Mouse (Mus musculus) adrenal gland, adult (tissue): ENCODE results near the gene Bpgm.

Experiments used
- DNase-seq, 2 experiments: peaks; one replicate each; pipeline ENCODE4 v3.0.0; 2022 to 2023; ENCODE audit warnings: low spot score in 1 of 2; ENCODE audit not compliant: inconsistent age in 2 of 2

Gene Bpgm

DNA sequence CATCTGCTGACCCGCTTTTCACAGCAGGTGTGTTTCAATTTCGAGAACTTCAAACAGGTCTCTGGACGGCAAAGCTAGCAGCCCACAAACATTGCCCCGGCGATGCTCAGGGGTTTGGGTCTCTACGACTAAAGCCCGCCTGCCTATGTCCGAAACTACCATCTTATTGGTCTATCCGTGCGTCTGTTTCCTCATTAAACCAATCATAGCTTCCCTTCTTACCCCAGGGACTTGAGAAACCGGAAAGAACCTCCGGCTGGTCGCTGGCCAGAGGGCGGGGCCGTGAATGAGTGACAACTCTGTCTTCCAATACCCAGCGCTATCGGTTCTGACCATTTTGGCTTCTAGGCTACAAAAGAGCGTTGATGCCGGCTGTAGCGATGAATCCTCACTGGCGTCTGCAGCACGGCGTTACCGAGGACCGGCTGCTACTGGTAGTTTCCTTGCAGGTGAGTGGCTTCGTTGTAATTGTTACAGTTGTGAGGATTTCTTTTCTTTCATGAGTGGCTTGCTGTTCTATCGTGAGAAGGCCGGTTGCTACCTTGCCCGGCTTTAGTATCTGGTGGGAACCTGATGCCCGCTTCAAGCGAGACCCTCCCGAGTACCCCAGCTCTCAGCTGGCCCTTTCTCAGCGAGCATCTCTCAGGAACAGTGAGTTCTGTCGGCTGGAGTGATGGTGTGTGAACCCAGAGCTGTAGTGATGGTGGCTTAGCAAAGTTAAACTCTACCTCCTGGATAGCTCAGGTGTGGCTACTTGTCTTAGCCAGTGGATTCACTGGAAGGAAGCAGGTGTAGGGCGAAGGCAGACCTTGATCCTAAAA lies at the start of gene Bpgm:
TSS of gene Bpgm (plus strand) at position 234 of the 821 bp plus-strand sequence.
- peak; percentile 99 to 100 for DNase-seq

DNA sequence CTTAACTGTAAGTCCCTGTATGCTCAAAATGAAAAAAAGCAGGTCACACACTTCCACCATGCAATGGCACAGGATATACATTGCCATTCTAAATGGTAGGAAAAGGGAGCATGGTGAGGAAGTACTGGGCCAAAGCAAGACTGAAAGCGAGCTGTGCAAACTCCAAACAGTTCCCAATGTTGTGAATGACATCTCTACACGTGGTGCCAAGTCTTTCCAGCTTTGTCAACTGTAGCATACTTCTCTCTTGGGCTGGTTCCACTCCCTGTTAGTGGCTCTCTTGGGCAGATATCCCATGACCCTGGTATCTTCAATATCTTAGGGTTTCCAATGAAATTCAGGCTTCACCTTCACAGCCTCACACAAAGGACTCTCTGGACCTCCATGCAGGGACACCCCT lies 37.0 kb upstream of the Bpgm start:
- no peak for DNase-seq

DNA sequence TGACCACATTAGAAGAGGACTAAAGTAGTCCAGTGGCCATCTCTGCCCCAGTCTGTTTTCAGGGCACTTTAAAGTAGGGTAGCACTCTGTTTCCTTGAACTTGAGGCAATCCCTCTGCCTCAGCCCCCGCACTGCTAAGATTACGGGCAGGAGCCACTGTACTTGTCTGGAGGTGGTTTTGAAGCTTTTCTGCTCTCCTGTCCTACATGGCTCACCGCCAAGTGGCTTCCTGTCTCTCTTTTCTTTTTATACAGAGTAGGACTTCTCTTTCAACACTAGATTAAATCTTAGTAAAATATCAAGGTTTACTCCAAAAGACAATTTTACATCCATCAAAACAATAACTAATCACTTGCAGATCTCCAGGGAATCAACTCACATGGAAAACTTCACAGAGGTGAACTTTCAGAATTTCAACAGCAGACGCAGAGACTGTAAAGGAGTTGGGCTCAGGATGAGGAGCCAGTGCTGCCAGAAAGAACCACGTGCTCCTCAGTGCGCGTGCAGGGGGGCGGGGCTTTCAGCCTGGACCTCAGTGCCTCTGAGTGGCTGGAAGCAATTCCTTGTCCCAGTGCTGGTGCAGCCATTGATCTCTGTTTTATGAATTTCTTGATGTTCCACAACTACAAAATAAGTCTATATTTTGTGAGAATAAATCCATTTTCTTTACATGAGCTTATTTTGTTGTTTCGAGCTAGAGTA lies 34.3 kb upstream of the Bpgm start:
- DNase-seq = peak in 1 of 2 experiments; percentile 67

DNA sequence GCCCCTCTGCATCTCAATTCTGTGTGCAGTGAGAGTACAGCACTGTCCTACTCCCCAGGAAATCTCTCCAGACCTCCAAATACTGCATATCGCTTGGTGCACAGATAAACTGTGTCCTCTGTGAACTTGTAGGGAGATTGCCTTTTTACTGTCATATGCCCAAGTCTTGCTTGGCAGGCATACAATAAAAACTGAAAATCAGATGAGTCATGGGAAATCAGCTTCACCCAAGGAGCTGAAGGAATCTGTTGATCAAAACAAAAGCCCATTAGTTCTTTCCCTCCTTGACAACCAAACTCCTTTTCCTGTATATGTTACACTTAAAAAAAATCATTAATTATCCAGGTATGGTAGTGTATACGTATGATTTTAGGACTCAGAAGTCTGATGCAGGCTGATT lies 32.2 kb upstream of the Bpgm start:
- DNase-seq = peak in 1 of 2 experiments; percentile 86

DNA sequence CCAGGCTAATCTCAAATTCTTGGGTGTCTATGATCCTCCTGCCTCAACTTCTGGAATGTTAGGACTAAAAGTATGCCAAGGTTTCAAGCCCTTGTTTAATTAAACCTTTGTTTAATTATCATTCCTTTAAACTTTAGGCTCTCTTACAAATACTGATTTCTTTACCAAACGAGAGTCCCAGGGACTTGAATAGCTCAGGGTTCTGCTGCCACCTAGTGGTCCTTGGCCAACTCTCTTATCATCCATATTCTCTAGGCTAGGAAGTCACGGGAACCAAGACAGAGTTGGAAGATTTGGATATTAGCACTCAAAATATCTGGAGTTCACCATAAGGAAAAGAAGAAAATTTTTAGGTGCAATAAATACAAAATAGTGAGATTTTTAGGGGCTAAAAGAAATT lies 28.0 kb upstream of the Bpgm start:
- peak; percentile 70 to 91 for DNase-seq

DNA sequence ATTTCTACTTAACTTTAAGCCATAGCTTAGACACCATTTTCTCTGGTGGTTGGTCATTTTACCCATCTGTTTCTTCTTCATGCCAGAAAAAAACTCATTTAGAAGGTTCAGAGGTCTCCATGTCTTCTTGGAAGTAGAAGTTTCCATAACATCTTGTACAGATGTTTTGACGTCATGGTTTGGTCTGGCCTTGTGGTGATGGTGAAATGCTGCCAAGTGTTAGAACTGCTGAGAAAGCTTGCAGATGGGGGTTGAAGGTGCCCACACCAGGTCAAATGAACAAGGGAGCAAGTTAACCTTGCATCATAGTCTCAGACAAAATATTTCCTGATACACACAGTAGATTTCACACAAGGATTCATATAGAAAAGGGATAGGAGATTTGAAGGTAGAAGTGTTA lies 27.3 kb upstream of the Bpgm start:
- DNase-seq = no peak

DNA sequence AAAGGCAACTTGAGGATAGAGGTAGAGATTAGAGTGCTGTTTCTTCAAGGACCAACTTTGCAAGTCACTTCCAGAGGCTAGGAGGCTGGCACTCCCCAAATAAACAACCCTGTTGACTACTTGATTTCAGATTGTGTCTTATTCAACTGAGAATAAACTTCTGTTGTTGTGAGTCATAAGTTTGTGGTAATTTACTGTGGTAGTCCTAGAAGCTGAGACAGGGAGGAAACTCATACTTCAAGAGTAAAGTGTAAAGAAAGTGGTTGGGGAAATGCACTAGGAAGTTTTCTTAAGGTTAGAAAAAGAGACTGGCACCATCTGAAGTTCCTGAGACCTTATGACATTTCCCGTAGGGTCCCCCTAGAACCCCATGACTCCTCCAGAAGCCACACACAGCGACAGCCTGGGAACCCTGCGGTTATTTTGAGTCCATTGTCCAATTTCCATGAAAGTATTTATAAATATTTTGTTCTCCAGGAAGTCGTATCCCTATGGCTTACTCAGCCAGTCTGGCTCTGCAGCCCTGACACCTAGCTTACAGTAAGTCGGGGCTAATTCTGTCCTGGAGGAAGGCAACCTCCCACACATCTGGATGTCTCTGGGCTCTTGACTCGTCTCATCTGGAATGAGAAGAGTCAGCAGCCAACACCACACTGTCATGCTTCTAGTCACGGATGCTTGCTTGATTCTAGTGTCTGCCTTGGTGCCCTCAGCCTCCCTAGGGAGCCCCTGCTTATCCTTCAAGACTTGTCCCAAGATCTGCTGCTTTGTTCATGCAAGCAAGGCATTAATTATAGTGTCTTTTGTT lies 22.8 kb upstream of the Bpgm start:
- DNase-seq = peak in 1 of 2 experiments; percentile 17

DNA sequence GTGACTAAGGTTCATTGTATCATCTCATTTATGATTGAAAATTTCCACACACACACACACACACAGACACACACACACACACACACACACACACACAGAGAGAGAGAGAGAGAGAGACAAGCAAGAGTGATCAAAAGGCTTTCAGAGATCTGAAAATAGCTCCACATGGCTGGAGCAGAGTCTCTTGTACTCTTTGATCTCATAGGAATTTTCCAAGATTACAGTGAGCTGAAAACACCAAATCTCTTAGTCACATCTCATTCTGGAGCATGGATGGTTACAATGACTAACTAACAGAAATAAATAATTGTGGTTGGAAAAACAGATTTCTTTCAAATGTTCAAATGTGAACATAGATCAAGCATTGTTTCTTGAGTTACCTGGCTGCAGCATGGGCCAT lies 16.6 kb upstream of the Bpgm start:
- DNase-seq = peak in 1 of 2 experiments; percentile 63

DNA sequence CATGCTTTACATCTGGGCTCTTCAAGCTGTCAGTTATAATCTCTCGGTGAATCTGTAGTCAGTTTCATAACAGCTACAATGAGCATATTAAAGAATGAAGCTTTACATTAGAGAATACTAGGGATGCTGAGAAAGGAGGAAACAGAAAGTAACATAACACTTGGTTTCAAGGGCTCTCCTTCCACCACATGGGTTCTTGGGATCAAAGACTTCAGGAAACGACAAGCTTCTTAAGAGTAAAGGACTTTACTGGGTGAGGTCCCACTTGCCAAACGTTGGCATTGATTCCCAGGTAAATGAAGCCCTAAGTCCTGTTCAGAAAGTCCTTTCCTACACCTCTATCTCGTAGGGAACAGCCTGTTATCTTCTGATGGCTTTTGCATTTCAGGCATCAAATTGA lies 15.4 kb upstream of the Bpgm start:
- peak in 1 of 2 experiments; percentile 20 for DNase-seq

DNA sequence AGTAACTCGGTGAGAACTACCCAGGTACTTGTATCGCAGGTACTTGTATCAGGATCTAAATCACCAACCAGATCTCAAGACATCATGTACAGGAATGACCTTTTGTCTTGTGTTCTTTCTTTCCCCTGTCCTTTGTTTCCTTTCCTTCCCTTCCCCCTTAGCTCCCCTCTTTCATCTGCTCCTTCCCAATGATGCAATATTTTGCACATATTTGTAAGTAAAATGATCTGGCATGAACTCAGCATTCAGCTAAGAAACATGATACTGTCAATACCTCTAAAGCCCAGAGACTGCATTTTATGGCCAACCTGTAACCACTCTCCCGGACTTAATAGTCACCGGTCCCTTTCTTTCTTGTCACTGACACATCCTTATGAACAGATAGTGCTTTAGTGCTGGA lies 12.4 kb upstream of the Bpgm start:
- DNase-seq = no peak

DNA sequence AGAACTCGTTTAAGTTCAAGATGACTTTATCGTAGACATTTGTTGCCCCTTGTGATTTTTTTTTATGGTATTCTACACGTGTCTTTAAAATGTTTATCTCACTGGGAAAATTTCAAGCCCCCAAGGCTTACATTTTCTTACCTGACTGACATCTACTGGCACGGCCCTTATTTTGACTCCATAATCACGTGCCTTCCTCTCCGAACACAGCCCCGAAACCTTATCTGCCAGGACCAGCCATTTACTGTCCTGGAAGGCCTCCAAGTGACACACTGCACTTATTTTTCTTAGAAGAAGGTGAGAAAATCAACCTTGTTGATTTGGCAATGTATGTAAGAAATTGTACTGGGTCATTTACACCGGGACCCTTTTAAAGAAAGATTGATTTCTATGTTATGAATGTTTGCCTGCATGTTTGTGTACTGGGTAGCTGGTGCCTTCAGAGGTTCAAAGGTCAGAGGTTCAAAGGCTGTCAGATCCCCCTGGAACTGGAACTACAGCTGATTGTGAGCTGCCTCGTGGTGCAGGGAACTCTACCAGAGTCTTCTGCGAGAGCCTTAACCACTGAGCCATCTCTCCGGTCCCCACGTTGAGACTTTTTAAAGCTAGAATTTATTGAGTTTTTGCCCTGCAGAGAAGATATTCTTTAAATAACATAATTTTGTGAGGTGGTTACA lies 4.4 kb upstream of the Bpgm start:
- no peak for DNase-seq

DNA sequence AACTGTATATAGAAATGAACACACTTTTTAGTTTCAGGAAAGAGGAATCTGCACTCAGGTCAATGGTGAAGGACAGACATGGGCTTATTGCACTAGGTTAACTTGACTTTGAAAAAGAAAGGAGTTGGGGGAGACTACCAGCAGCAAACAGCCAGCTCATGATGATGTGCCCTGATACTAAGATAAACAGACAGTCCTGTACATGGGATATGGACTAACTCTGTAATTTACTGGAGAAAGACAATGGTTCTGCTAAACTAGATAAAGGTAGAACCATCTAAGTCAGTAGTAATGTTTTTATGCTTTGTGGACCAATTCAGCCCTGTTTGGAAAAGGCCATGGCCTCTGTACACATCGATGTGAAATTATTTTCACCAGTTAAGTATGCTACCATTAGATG lies 2.7 kb upstream of the Bpgm start:
- DNase-seq = no peak

DNA sequence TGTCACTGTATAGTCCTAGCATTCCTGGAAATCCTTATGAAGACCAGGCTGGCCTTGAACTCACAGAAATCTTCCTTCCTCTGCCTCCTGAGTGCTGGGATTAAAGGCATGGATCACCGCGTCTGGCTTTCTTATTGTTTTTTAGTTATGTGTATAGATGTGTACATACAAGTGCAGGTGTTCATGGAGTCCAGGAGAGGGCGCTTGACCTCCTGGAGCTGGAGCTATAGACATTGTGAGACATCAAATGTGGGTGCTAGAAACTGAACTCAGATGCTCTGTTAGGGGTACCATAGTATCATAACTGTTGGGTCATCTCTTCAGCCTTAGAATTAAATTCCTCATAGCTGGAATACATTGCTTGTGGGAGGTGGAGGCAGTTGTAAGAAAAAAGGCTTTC lies 2.0 kb upstream of the Bpgm start:
- DNase-seq = no peak

DNA sequence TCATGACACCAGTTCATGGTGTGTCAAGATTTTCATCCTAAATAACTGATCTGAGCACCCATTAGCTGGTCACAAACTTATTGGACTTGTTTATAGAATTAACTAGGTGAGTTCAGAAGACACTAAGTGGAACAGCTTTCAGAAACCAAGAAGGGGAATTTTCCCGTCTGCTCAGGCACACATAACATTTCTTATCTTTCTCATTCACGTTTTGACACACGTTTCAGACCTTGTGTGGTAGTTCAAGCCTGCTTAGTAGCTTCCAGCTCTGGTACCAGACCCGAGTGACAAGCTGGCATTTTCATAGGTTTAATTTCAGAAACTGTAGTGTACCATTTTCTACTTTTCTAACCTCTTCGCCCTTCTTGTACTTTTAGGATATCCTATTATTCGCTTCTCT lies 616 bp upstream of the Bpgm start:
- peak in 1 of 2 experiments; percentile 80 for DNase-seq

DNA sequence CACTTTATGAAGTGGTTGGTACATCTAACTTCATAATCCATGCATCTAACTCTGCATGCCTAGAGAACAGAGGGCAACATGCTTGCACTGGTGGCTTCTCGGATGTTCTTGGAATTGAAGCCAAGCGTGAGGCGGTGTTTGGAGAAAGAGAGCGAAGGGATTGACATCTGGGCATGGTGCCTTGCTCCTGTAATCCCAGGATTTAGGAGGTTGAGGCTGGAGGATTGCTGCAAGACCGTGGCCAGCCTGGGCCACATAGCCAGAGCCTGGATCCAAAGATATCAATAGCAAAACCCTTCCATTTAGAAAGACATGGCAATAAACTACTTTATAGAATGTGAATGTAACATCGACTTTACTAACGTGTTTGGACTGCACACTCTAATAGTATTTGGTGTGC lies 2.0 kb downstream of the Bpgm start:
- peak in 1 of 2 experiments; percentile 27 for DNase-seq

DNA sequence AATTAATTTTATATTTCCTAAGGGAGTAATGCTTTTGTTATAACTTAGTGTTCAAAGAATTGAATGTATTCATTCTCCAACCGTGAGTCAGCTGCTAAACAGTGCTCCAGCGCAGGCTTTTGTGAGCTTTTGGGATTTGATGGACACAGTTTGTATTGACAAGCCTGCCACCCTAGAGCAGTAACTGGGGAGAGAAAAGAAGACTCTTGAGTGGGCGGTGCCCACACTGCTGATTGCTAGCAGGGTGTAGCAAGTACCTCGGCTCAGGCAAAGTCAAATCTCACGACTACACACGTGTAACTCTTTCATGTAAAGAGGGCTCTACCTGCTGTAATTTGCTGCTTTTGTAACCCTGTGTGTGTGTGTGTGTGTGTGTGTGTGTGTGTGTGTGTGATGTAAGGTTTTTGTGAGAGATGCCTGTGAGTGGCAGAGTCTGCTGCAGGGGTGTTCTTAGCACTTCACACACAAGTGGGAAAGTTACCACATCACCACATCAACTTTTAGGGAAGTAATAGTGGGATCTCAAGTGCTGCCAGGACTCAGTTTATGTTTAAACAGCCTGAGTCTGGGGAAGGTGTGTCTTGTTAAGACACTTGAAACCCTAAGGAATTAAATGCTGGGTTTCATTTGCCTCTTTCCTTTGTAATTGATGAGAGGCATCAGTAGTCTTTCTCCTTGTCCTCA lies 2.8 kb downstream of the Bpgm start:
- DNase-seq = peak in 1 of 2 experiments; percentile 32

DNA sequence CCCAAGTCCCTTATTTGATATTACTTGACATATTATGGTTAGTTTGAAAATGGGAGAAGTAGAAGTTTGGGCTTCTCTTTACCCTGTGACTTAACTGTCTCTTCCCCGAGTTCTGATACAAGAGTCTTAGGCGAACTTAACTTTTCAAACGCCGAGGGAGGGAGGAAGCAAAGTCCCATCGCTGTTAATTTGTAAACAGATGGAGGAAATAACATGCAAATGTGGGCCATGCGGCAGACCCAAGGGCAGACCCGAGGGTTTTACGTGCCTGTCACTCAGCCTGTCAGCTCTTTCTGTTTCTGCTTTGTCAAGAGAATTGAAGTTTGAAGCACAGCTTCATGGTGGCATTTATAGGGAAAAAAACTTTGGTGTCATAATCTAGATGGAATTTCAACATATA lies 3.5 kb downstream of the Bpgm start:
- DNase-seq = no peak

DNA sequence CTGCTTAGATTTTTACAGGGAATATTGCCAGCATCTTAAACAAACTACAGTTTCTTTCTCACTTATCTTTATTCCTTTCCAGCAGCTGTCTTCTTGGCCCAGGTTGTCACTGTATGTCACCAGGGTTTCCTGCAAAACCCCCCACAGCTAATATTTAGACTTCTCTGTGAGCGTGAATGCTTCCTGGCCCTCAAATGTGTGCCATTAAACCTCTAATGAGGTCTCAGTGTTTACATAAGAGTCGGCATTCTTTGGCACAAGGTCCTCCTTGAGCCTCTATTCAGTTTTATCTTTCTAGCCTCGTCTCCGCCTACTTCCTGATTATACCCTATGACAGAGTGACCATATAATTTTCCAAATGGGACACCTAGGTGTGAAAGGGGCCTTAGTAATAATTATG lies 4.7 kb downstream of the Bpgm start:
- DNase-seq = no peak

DNA sequence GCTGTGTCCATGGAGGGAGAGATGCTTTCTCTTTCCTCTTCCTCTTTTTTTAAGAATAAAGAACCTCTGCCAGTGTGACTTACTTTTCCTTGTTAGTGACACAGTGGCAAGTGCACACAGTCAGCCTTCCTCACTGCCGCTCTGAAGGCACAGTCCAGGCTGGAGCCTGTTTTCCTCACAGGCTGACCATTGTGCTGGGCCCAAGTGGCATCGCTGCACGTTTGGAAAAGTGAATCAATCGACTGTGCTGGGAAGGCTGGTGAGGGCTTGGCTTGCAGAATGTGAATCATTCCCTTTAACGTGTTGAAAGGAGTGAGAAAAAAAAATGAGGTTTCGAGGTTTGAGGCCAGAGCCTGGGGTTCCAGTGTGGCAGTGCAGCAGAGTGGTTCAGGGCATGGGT lies 5.3 kb downstream of the Bpgm start:
- peak in 1 of 2 experiments; percentile 23 for DNase-seq

DNA sequence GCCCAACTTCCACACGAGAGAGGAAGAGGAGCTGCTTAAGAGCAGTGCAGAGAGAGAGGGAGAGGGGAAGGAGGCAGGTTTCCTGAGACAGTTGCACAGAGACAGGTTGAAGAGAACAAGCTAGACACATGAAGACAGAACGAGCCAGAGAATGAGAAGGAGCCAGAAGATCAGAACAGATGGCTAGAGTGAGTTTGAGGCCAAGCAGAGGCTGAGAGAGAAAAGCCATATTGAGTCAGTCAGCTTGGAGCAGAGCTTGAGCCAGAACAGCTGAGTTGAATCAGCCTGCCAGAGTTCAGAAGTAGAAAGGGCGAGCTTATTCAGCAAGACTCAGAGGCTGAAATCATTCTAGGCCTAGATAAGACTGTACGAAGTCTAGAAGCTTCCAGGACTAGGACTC lies 6.8 kb downstream of the Bpgm start:
- no peak for DNase-seq
